Mouse (Mus musculus) heart, postnatal 0 days (tissue): ENCODE data around the gene Esp24. TPM values are rescaled to one million over a fixed set of nuclear protein-coding genes. Genes with fewer than 3 reads are reported as not detected.

ENCODE experiments used
- ATAC-seq: fragments of 200-750 bp; cut with Nextera tagmentation; 2 replicates; pipeline ENCODE4 v1.8.0; 2017; ENCODE audit warnings: low read depth, moderate number of reproducible peaks, moderate library complexity; ENCODE audit not compliant: insufficient read depth
- DNase-seq: peaks from one replicate; pipeline ENCODE4 v3.0.0-alpha.2; 2016; ENCODE audit warnings: low spot score
- H3K27ac ChIP-seq: fragments of 300-500 bp; sonication (generic); 2 replicates; pipeline ENCODE4 v1.5.1; 2014; ENCODE audit warnings: low read depth, mild to moderate bottlenecking
- H3K27me3 ChIP-seq: fragments of 300-500 bp; sonication (generic); 2 replicates; pipeline ENCODE4 v1.6.1; 2014; ENCODE audit warnings: low read length, mixed read lengths; ENCODE audit not compliant: control insufficient read depth, insufficient read depth
- H3K36me3 ChIP-seq: fragments of 300-500 bp; sonication (generic); replicated peaks from 2 replicates; pipeline ENCODE4 v1.6.1; 2014; ENCODE audit warnings: low read length, mixed read lengths; ENCODE audit not compliant: control insufficient read depth, insufficient read depth
- H3K4me1 ChIP-seq: fragments of 300-500 bp; sonication (generic); 2 replicates; pipeline ENCODE4 v1.6.1; 2014; ENCODE audit warnings: antibody characterized with exemption; ENCODE audit not compliant: control insufficient read depth, insufficient read depth
- H3K4me2 ChIP-seq: fragments of 300-500 bp; sonication (generic); 2 replicates; pipeline ENCODE4 v1.6.1; 2014; ENCODE audit warnings: low read depth, mild to moderate bottlenecking, low read length, moderate library complexity
- H3K4me3 ChIP-seq: fragments of 300-500 bp; sonication (generic); 2 replicates; pipeline ENCODE4 v1.5.1; 2014; ENCODE audit warnings: low read depth, low read length
- H3K9ac ChIP-seq: fragments of 300-500 bp; sonication (generic); replicated peaks from 2 replicates; pipeline ENCODE4 v1.6.1; 2014; ENCODE audit warnings: low read depth, low read length, mixed read lengths
- H3K9me3 ChIP-seq: fragments of 300-500 bp; sonication (generic); replicated peaks from 2 replicates; pipeline ENCODE4 v1.6.1; 2016; ENCODE audit warnings: low read length; ENCODE audit not compliant: control insufficient read depth
- CTCF ChIP-seq: IDR thresholded peaks from 2 replicates; pipeline ENCODE4 v1.5.1; 2016; ENCODE audit warnings: antibody characterized with exemption, control low read depth, low read depth
- EP300 ChIP-seq: IDR thresholded peaks from 2 replicates; pipeline ENCODE4 v1.6.1; 2016; ENCODE audit warnings: antibody characterized with exemption, low read depth
- WGBS: fragments of 180-500 bp; shearing (Covaris S2); extraction: QIAGEN DNeasy Blood & Tissue Kit; methylation state at CpG from one replicate; pipeline ENCODE4 v1.1.7; 2014; 5-methylcytosine and 5-hydroxymethylcytosine counted together
- polyA plus RNA-seq: library from polyadenylated mRNA; unstranded; fragments of >200 nt; fragmentation: Nextera tagmentation; extraction: Ambion mirVana; gene quantifications from 2 replicates; pipeline ENCODE4 v1.2.1, GENCODE M21; 2015
- total RNA-seq: library from RNA; depleted of rRNA; stranded (reverse); fragments of >200 nt; gene quantifications from 2 replicates; pipeline ENCODE4 v1.2.3, GENCODE M21; 2014; ENCODE audit warnings: low replicate concordance; rRNA removed

Gene Esp24
- total and polyA plus RNA-seq, 2 experiments from 2014 or later, result not detected

- ATAC-seq, result no peak
- WGBS, result 26% methylated on average over 1 of the region's 1 CpGs
- TF ChIP-seq CTCF, result no peak
- no peak for TF ChIP-seq EP300
Observed at GRCm38 (mm10) chr17:39076937-39077336, 40.4 kb downstream of the Esp24 start, which contains the start of gene Esp23. TSS of gene Esp23 (minus strand) at chr17:39077037.

More at GRCm38 (mm10) chr17:39076937-39077336, 40.4 kb downstream of the Esp24 start, which contains the start of gene Esp23:
- Histone ChIP-seq H3K4me1 (no peaks in the 10 kb centered on the region), H3K4me2 (no peak within 1 kb of the TSS), H3K27me3 (no peaks in the 10 kb centered on the region), H3K36me3 (no peaks in the 10 kb centered on the region), H3K9me3 (peaks cover 10% of the 10 kb centered on the region; the same call in 1 of the 2 replicates), H3K4me3 (no peak within 1 kb of the TSS), H3K9ac (no peak within 1 kb of the TSS), H3K27ac (no peak within 1 kb of the TSS)
- DNase-seq, result no peak

Other genes starting within 250 kb of the Esp24 start
- not detected in 2 replicates for gene Gm21903, start 6.6 kb downstream of the Esp24 start, total RNA-seq
- not detected in 2 replicates for gene Gm21903, start 6.6 kb downstream of the Esp24 start, polyA plus RNA-seq
- not detected in 2 replicates for gene Esp23, start 40.3 kb downstream of the Esp24 start, total RNA-seq
- gene Esp23, start 40.3 kb downstream of the Esp24 start, polyA plus RNA-seq, result not detected in 2 replicates
- gene Esp22, start 58.6 kb downstream of the Esp24 start, total RNA-seq, result not detected in 2 replicates
- gene Esp22, start 58.6 kb downstream of the Esp24 start, polyA plus RNA-seq, result not detected in 2 replicates